In the genomic region with DNA sequence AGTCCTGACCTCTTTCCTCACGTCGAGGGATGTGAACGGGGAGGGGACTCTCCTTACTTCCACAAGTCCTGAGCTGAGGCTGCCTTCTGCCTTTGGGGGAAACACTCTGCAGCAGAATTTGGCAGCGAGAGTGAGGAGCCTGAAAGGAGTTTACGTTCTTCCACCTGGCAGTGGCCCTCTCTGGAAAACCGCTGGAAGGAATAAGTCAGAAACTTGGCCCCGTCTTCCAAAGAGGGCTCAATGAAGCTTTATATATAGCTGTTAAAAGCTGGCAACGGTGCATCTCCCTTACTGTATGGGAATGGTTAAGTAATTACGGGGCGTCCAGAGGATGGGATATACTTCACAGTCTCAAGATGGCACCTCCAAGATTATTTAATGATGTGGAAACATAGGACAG, we compare ENCODE assay signal across 37 mouse cellular contexts. TPM values are rescaled to one million over a fixed set of nuclear protein-coding genes. Genes with fewer than 3 reads are reported as not detected.
DNase-seq lines count a peak whose midpoint lies in the region; ATAC-seq and TF ChIP-seq lines count a peak whose summit lies in the region.
"Had no signal": no experiment of that assay in that cellular context is flagged by ENCODE, and none has a peak within 500 bp of the region (broad histone marks: within the 10 kb centered on the region; RNA-seq: fewer than 3 reads in every experiment).

No protein-coding gene starts in this region.

- H3K9ac ChIP-seq in limb, embryonic 13.5 days, result no peak overlapping the region
- H3K9ac ChIP-seq in stomach, embryonic 14.5 days (replicated peaks; ENCODE audit: low read depth, low read length), result no peak overlapping the region
- H3K9ac ChIP-seq in stomach, postnatal 0 days (ENCODE audit: low read length), result no peak overlapping the region
- H3K9ac ChIP-seq in limb, embryonic 14.5 days (ENCODE audit: low read depth, low read length, severe bottlenecking), result no peak overlapping the region
- H3K9ac ChIP-seq: forebrain, embryonic 13.5 days; hindbrain, embryonic 13.5 days had no signal

- TF ChIP-seq POLR2A in limb, embryonic 14.5 days (IDR thresholded peaks at IDR 0.05; ENCODE audit: borderline replicate concordance, extremely low read depth, insufficient read depth, insufficient read length), result no peak

- no peak overlapping the region for H3K4me2 ChIP-seq in limb, embryonic 13.5 days (replicated peaks)
- H3K4me2 ChIP-seq in stomach, embryonic 14.5 days (replicated peaks; ENCODE audit: low read depth, low read length), result no peak overlapping the region
- no peak overlapping the region for H3K4me2 ChIP-seq in stomach, postnatal 0 days (replicated peaks; ENCODE audit: low read depth)
- no peak overlapping the region for H3K4me2 ChIP-seq in limb, embryonic 14.5 days (replicated peaks; ENCODE audit: low read depth, low read length, severe bottlenecking)
- H3K4me2 ChIP-seq: forebrain, embryonic 13.5 days; heart, embryonic 11.5 days; hindbrain, embryonic 13.5 days had no signal

- no peaks in the 10 kb centered on the region for H3K36me3 ChIP-seq in limb, embryonic 13.5 days
- no peaks in the 10 kb centered on the region for H3K36me3 ChIP-seq in limb, embryonic 10.5 days
- H3K36me3 ChIP-seq in stomach, embryonic 14.5 days (ENCODE audit: control insufficient read depth, insufficient read depth, low read length), result no peaks in the 10 kb centered on the region
- H3K36me3 ChIP-seq in stomach, postnatal 0 days (ENCODE audit: control insufficient read depth, insufficient read depth, low read length), result no peaks in the 10 kb centered on the region
- no peaks in the 10 kb centered on the region for H3K36me3 ChIP-seq in limb, embryonic 14.5 days (ENCODE audit: control insufficient read depth, insufficient read depth, low read length)
- H3K36me3 ChIP-seq: forebrain, embryonic 10.5 days; G1E; hindbrain, embryonic 13.5 days had no signal

- H3K27ac ChIP-seq in limb, embryonic 13.5 days, result peak overlapping the region; percentile 33; the same call in 1 of the 2 replicates
- H3K27ac ChIP-seq in limb, embryonic 10.5 days, result no peak overlapping the region
- H3K27ac ChIP-seq in stomach, embryonic 14.5 days (ENCODE audit: low read length), result peak overlapping the region; percentile 7; the same call in 1 of the 2 replicates
- H3K27ac ChIP-seq in stomach, postnatal 0 days (replicated peaks), result no peak overlapping the region
- 0 out of 2 replicates have a peak overlapping the region, but pooled peaks have one; percentile 14 for H3K27ac ChIP-seq in limb, embryonic 14.5 days (replicated peaks; ENCODE audit: low read depth, low read length)
- H3K27ac ChIP-seq: forebrain, embryonic 10.5 days; forebrain, embryonic 13.5 days; heart, adult 2 months; hindbrain, embryonic 13.5 days; hindbrain, postnatal 0 days had no signal

- WGBS in limb, embryonic 13.5 days, result 49% methylated on average over 10 of the region's 10 CpGs
- WGBS in limb, embryonic 10.5 days, result 86% methylated on average over 10 of the region's 10 CpGs
- 43% methylated on average over 10 of the region's 10 CpGs for WGBS in stomach, embryonic 14.5 days
- 39% methylated on average over 10 of the region's 10 CpGs for WGBS in stomach, postnatal 0 days
- WGBS in limb, embryonic 14.5 days, result 33% methylated on average over 10 of the region's 10 CpGs

- no peak for DNase-seq in limb, embryonic 10.5 days (ENCODE audit: low spot score)
- DNase-seq in stomach, postnatal 0 days (ENCODE audit: low spot score), result no peak
- DNase-seq in limb, embryonic 14.5 days (ENCODE audit: low spot score), result peak; percentile 77
- no peak for DNase-seq in adrenal gland, adult 8-10 months
- DNase-seq in thymus, adult 18-20 months, result no peak
- DNase-seq: adrenal gland, adult 2 months; adrenal gland, postnatal 25 days; B cell, adult 2 months; cerebellum, adult 11-12 months; cerebellum, adult 8-10 months; cerebellum, postnatal 10 days; cerebellum, postnatal 36 days; embryo, embryonic 11 days; gastrocnemius, postnatal 10 days; gastrocnemius, postnatal 36 days; heart, adult 2 months had no signal

- ATAC-seq in limb, embryonic 13.5 days (ENCODE audit: low FRiP score, low read depth), result peak; percentile 52; the same call in 1 of the 2 replicates
- no peak for ATAC-seq in stomach, embryonic 14.5 days (ENCODE audit: insufficient number of reproducible peaks, insufficient read depth, low FRiP score, low read depth)
- no peak for ATAC-seq in stomach, postnatal 0 days (ENCODE audit: low FRiP score, low TSS enrichment)
- ATAC-seq in limb, embryonic 14.5 days (ENCODE audit: low FRiP score, low read depth), result peak; percentile 39; the same call in 1 of the 2 replicates
- ATAC-seq: forebrain, embryonic 13.5 days; forebrain, embryonic 16.5 days; hindbrain, postnatal 0 days; inflammation-experienced regulatory T-cells, adult 6 months had no signal

- H3K9me3 ChIP-seq in limb, embryonic 13.5 days, result no peaks in the 10 kb centered on the region
- H3K9me3 ChIP-seq in limb, embryonic 10.5 days (replicated peaks), result no peaks in the 10 kb centered on the region
- H3K9me3 ChIP-seq in stomach, embryonic 14.5 days (ENCODE audit: control insufficient read depth, low read depth, low read length), result no peaks in the 10 kb centered on the region
- H3K9me3 ChIP-seq in stomach, postnatal 0 days (ENCODE audit: control insufficient read depth, low read length), result no peaks in the 10 kb centered on the region
- no peaks in the 10 kb centered on the region for H3K9me3 ChIP-seq in limb, embryonic 14.5 days (ENCODE audit: control insufficient read depth, low read length)
- H3K9me3 ChIP-seq: forebrain, embryonic 10.5 days; forebrain, embryonic 13.5 days; G1E; hindbrain, embryonic 13.5 days had no signal

- no peak for TF ChIP-seq CTCF in stomach, postnatal 0 days (IDR thresholded peaks at IDR 0.05; ENCODE audit: low read depth)

- H3K4me1 ChIP-seq in limb, embryonic 13.5 days, result peaks cover 51% of the 10 kb centered on the region
- peaks cover 41% of the 10 kb centered on the region for H3K4me1 ChIP-seq in limb, embryonic 10.5 days
- peaks cover 45% of the 10 kb centered on the region for H3K4me1 ChIP-seq in stomach, embryonic 14.5 days (ENCODE audit: control insufficient read depth, insufficient read depth, low read length)
- no peaks in the 10 kb centered on the region; the same call in 1 of the 2 replicates for H3K4me1 ChIP-seq in stomach, postnatal 0 days (replicated peaks; ENCODE audit: control insufficient read depth, insufficient read depth)
- H3K4me1 ChIP-seq in limb, embryonic 14.5 days (ENCODE audit: control insufficient read depth, insufficient read depth, low read length), result peaks cover 46% of the 10 kb centered on the region

- H3K4me3 ChIP-seq in limb, embryonic 13.5 days, result no peak overlapping the region
- no peak overlapping the region for H3K4me3 ChIP-seq in limb, embryonic 10.5 days
- no peak overlapping the region for H3K4me3 ChIP-seq in stomach, embryonic 14.5 days (ENCODE audit: low read depth, low read length)
- H3K4me3 ChIP-seq in stomach, postnatal 0 days (ENCODE audit: low read depth, low read length), result no peak overlapping the region
- no peak overlapping the region for H3K4me3 ChIP-seq in limb, embryonic 14.5 days (replicated peaks; ENCODE audit: low read length)
- H3K4me3 ChIP-seq: erythroblast, embryonic 14.5 days; forebrain, embryonic 10.5 days; forebrain, embryonic 13.5 days; heart, adult 2 months; hindbrain, embryonic 13.5 days had no signal

- no peak for TF ChIP-seq EP300 in stomach, postnatal 0 days (optimal IDR thresholded peaks at IDR 0.05)

- H3K27me3 ChIP-seq in limb, embryonic 13.5 days, result no peaks in the 10 kb centered on the region
- no peaks in the 10 kb centered on the region for H3K27me3 ChIP-seq in limb, embryonic 10.5 days (ENCODE audit: low read depth, poor library complexity, severe bottlenecking)
- no peaks in the 10 kb centered on the region for H3K27me3 ChIP-seq in stomach, embryonic 14.5 days (ENCODE audit: control insufficient read depth, insufficient read depth, low read length)
- no peaks in the 10 kb centered on the region for H3K27me3 ChIP-seq in stomach, postnatal 0 days (ENCODE audit: control insufficient read depth, insufficient read depth, low read length)
- H3K27me3 ChIP-seq in limb, embryonic 14.5 days (ENCODE audit: control insufficient read depth, insufficient read depth, low read length), result no peaks in the 10 kb centered on the region
- H3K27me3 ChIP-seq: CH12.LX; forebrain, embryonic 13.5 days; hindbrain, embryonic 13.5 days had no signal

RNA-seq across cellular contexts. Expression of a gene that starts 43.9 kb away (rescaled TPM):
- not detected in 2 replicates for polyA plus RNA-seq in limb, embryonic 13.5 days (2015; fragmentation: Nextera tagmentation; extraction: Ambion mirVana)
- not detected in 2 replicates for polyA plus RNA-seq in limb, embryonic 10.5 days (2016; fragmentation: Nextera tagmentation; extraction: Ambion mirVana)
- polyA plus RNA-seq in stomach, embryonic 14.5 days (2014; fragmentation: Nextera tagmentation; extraction: Ambion mirVana), result not detected in 2 replicates
- not detected in 2 replicates for polyA plus RNA-seq in stomach, postnatal 0 days (2015; fragmentation: Nextera tagmentation; extraction: Ambion mirVana)
- not detected in 2 replicates for polyA plus RNA-seq in limb, embryonic 14.5 days (2012; rRNA removed)
- polyA plus RNA-seq in limb, embryonic 14.5 days (2014; fragmentation: Nextera tagmentation; extraction: Ambion mirVana), result not detected in 2 replicates
- not detected for total RNA-seq in adrenal gland, adult 8-10 months (2022)
- total RNA-seq: adrenal gland, adult 2 months; adrenal gland, postnatal 25 days; CH12.LX; G1E; gastrocnemius, adult 18-20 months; gastrocnemius, postnatal 10 days; gastrocnemius, postnatal 36 days; granulocyte monocyte progenitor cell, adult 5-6 weeks; heart, adult 2 months; heart, postnatal 25 days; hematopoietic stem cell, adult 5-6 weeks; hindbrain, postnatal 0 days had no signal
- polyA plus RNA-seq: adrenal gland, adult 2 months; brain, embryonic 14.5 days; cortical plate, adult 2 months; embryonic facial prominence, embryonic 11.5 days; erythroblast, embryonic 14.5 days; forebrain, embryonic 10.5 days; forebrain, embryonic 13.5 days; forebrain, embryonic 16.5 days; G1E; heart, adult 2 months; heart, embryonic 11.5 days; heart, embryonic 14.5 days; heart, postnatal 0 days; hindbrain, embryonic 13.5 days; hindbrain, postnatal 0 days; inflammation-experienced regulatory T-cells, adult 6 months had no signal

Comparison
In these comparisons a context has a peak if more than half of its experiments do, and no peak if none do; other contexts are left out.
1. H3K27ac ChIP-seq: peak in limb, embryonic 13.5 days (single experiment), stomach, embryonic 14.5 days (single experiment) and limb, embryonic 14.5 days (single experiment); none in limb, embryonic 10.5 days (single experiment) and stomach, postnatal 0 days (single experiment).
2. ATAC-seq: peak in limb, embryonic 13.5 days (single experiment) and limb, embryonic 14.5 days (single experiment); none in stomach, embryonic 14.5 days (single experiment) and stomach, postnatal 0 days (single experiment).